Mouse (Mus musculus): ENCODE data around the gene Rnf144a. TPM values are rescaled to one million over a fixed set of nuclear protein-coding genes. Genes with fewer than 3 reads are reported as not detected.

Gene Rnf144a
- polyA plus RNA-seq, 1 experiment from 2014 or later = 42.5 TPM

GRCm38 (mm10) chr12:26359817-26360216 lies 55.2 kb downstream of the Rnf144a start:
- no peaks in the 10 kb centered on the region for H3K9me3 ChIP-seq (ENCODE audit: control insufficient read depth, low read length)
- 91% methylated on average over 5 of the region's 5 CpGs for WGBS
- DNase-seq (ENCODE audit: low spot score) = no peak
- no peak overlapping the region for H3K4me2 ChIP-seq (ENCODE audit: low read depth, severe bottlenecking)
- H3K4me3 ChIP-seq (ENCODE audit: low read depth, low read length) = no peak overlapping the region
- no peak overlapping the region for H3K27ac ChIP-seq (replicated peaks; ENCODE audit: low read depth, low read length)
- no peak overlapping the region for H3K9ac ChIP-seq (ENCODE audit: low read length)
- H3K36me3 ChIP-seq (ENCODE audit: control insufficient read depth, insufficient read depth, low read length) = no peaks in the 10 kb centered on the region
- no peaks in the 10 kb centered on the region for H3K27me3 ChIP-seq (ENCODE audit: control insufficient read depth, insufficient read depth, low read length)
- H3K4me1 ChIP-seq (ENCODE audit: control insufficient read depth, insufficient read depth, low read length) = no peaks in the 10 kb centered on the region
- ATAC-seq (ENCODE audit: insufficient number of reproducible peaks, low FRiP score, low TSS enrichment, low read depth) = no peak

GRCm38 (mm10) chr12:26359241-26359640 lies 55.8 kb downstream of the Rnf144a start:
- H3K27ac ChIP-seq (replicated peaks; ENCODE audit: low read depth, low read length) = no peak overlapping the region
- H3K4me1 ChIP-seq (ENCODE audit: control insufficient read depth, insufficient read depth, low read length) = no peaks in the 10 kb centered on the region
- ATAC-seq (ENCODE audit: insufficient number of reproducible peaks, low FRiP score, low TSS enrichment, low read depth) = no peak
- 96% methylated on average over 2 of the region's 2 CpGs for WGBS
- H3K9me3 ChIP-seq (ENCODE audit: control insufficient read depth, low read length) = no peaks in the 10 kb centered on the region
- DNase-seq (ENCODE audit: low spot score) = no peak
- no peak overlapping the region for H3K4me2 ChIP-seq (ENCODE audit: low read depth, severe bottlenecking)
- H3K9ac ChIP-seq (ENCODE audit: low read length) = no peak overlapping the region
- no peak overlapping the region for H3K4me3 ChIP-seq (ENCODE audit: low read depth, low read length)
- no peaks in the 10 kb centered on the region for H3K27me3 ChIP-seq (ENCODE audit: control insufficient read depth, insufficient read depth, low read length)
- H3K36me3 ChIP-seq (ENCODE audit: control insufficient read depth, insufficient read depth, low read length) = no peaks in the 10 kb centered on the region

GRCm38 (mm10) chr12:26357246-26357645 lies 57.8 kb downstream of the Rnf144a start:
- no peak overlapping the region for H3K27ac ChIP-seq (replicated peaks; ENCODE audit: low read depth, low read length)
- H3K4me3 ChIP-seq (ENCODE audit: low read depth, low read length) = no peak overlapping the region
- no peaks in the 10 kb centered on the region for H3K4me1 ChIP-seq (ENCODE audit: control insufficient read depth, insufficient read depth, low read length)
- 89% methylated on average over 4 of the region's 4 CpGs for WGBS
- no peak for DNase-seq (ENCODE audit: low spot score)
- H3K4me2 ChIP-seq (ENCODE audit: low read depth, severe bottlenecking) = no peak overlapping the region
- no peaks in the 10 kb centered on the region for H3K9me3 ChIP-seq (ENCODE audit: control insufficient read depth, low read length)
- no peaks in the 10 kb centered on the region for H3K27me3 ChIP-seq (ENCODE audit: control insufficient read depth, insufficient read depth, low read length)
- H3K9ac ChIP-seq (ENCODE audit: low read length) = no peak overlapping the region
- H3K36me3 ChIP-seq (ENCODE audit: control insufficient read depth, insufficient read depth, low read length) = no peaks in the 10 kb centered on the region
- no peak for ATAC-seq (ENCODE audit: insufficient number of reproducible peaks, low FRiP score, low TSS enrichment, low read depth)

- H3K36me3 ChIP-seq (ENCODE audit: control insufficient read depth, insufficient read depth, low read length) = no peaks in the 10 kb centered on the region
- no peak overlapping the region for H3K27ac ChIP-seq (replicated peaks; ENCODE audit: low read depth, low read length)
- no peak overlapping the region for H3K4me2 ChIP-seq (ENCODE audit: low read depth, severe bottlenecking)
- no peaks in the 10 kb centered on the region for H3K4me1 ChIP-seq (ENCODE audit: control insufficient read depth, insufficient read depth, low read length)
- WGBS = 90% methylated on average over 7 of the region's 7 CpGs
- H3K9me3 ChIP-seq (ENCODE audit: control insufficient read depth, low read length) = no peaks in the 10 kb centered on the region
- no peak overlapping the region for H3K4me3 ChIP-seq (ENCODE audit: low read depth, low read length)
- H3K27me3 ChIP-seq (ENCODE audit: control insufficient read depth, insufficient read depth, low read length) = no peaks in the 10 kb centered on the region
- DNase-seq (ENCODE audit: low spot score) = no peak
- ATAC-seq (ENCODE audit: insufficient number of reproducible peaks, low FRiP score, low TSS enrichment, low read depth) = no peak
- no peak overlapping the region for H3K9ac ChIP-seq (ENCODE audit: low read length)
Measured at GRCm38 (mm10) chr12:26356191-26356590, 58.9 kb downstream of the Rnf144a start.

- 94% methylated on average over 3 of the region's 3 CpGs for WGBS
- Histone ChIP-seq H3K4me1 (ENCODE audit: control insufficient read depth, insufficient read depth, low read length) (no peaks in the 10 kb centered on the region), H3K9me3 (ENCODE audit: control insufficient read depth, low read length) (no peaks in the 10 kb centered on the region), H3K27ac (replicated peaks; ENCODE audit: low read depth, low read length) (no peak overlapping the region), H3K4me3 (ENCODE audit: low read depth, low read length) (no peak overlapping the region), H3K36me3 (ENCODE audit: control insufficient read depth, insufficient read depth, low read length) (no peaks in the 10 kb centered on the region), H3K9ac (ENCODE audit: low read length) (no peak overlapping the region), H3K4me2 (ENCODE audit: low read depth, severe bottlenecking) (no peak overlapping the region), H3K27me3 (ENCODE audit: control insufficient read depth, insufficient read depth, low read length) (no peaks in the 10 kb centered on the region)
- no peak for ATAC-seq (ENCODE audit: insufficient number of reproducible peaks, low FRiP score, low TSS enrichment, low read depth)
- DNase-seq (ENCODE audit: low spot score) = no peak
Measured at GRCm38 (mm10) chr12:26351321-26351720, 63.7 kb downstream of the Rnf144a start.

- ATAC-seq (ENCODE audit: insufficient number of reproducible peaks, low FRiP score, low TSS enrichment, low read depth) = no peak
- Histone ChIP-seq H3K36me3 (ENCODE audit: control insufficient read depth, insufficient read depth, low read length) (no peaks in the 10 kb centered on the region), H3K9ac (ENCODE audit: low read length) (no peak overlapping the region), H3K4me1 (ENCODE audit: control insufficient read depth, insufficient read depth, low read length) (no peaks in the 10 kb centered on the region), H3K4me2 (ENCODE audit: low read depth, severe bottlenecking) (no peak overlapping the region), H3K27ac (replicated peaks; ENCODE audit: low read depth, low read length) (no peak overlapping the region), H3K27me3 (ENCODE audit: control insufficient read depth, insufficient read depth, low read length) (no peaks in the 10 kb centered on the region), H3K9me3 (ENCODE audit: control insufficient read depth, low read length) (no peaks in the 10 kb centered on the region), H3K4me3 (ENCODE audit: low read depth, low read length) (no peak overlapping the region)
- no peak for DNase-seq (ENCODE audit: low spot score)
- WGBS = 95% methylated on average over 5 of the region's 5 CpGs
Measured at GRCm38 (mm10) chr12:26344408-26344807, 70.6 kb downstream of the Rnf144a start.

GRCm38 (mm10) chr12:26343131-26343530 lies 71.9 kb downstream of the Rnf144a start:
- Histone ChIP-seq H3K4me2 (ENCODE audit: low read depth, severe bottlenecking) (no peak overlapping the region), H3K9me3 (ENCODE audit: control insufficient read depth, low read length) (no peaks in the 10 kb centered on the region), H3K9ac (ENCODE audit: low read length) (no peak overlapping the region), H3K4me1 (ENCODE audit: control insufficient read depth, insufficient read depth, low read length) (no peaks in the 10 kb centered on the region), H3K4me3 (ENCODE audit: low read depth, low read length) (no peak overlapping the region), H3K27me3 (ENCODE audit: control insufficient read depth, insufficient read depth, low read length) (no peaks in the 10 kb centered on the region), H3K27ac (replicated peaks; ENCODE audit: low read depth, low read length) (no peak overlapping the region), H3K36me3 (ENCODE audit: control insufficient read depth, insufficient read depth, low read length) (no peaks in the 10 kb centered on the region)
- WGBS = 83% methylated on average over 2 of the region's 2 CpGs
- DNase-seq (ENCODE audit: low spot score) (no peak), ATAC-seq (ENCODE audit: insufficient number of reproducible peaks, low FRiP score, low TSS enrichment, low read depth) (no peak)

GRCm38 (mm10) chr12:26342663-26343062 lies 72.4 kb downstream of the Rnf144a start:
- Histone ChIP-seq H3K4me3 (ENCODE audit: low read depth, low read length) (no peak overlapping the region), H3K4me2 (ENCODE audit: low read depth, severe bottlenecking) (no peak overlapping the region), H3K9me3 (ENCODE audit: control insufficient read depth, low read length) (no peaks in the 10 kb centered on the region), H3K27me3 (ENCODE audit: control insufficient read depth, insufficient read depth, low read length) (no peaks in the 10 kb centered on the region), H3K36me3 (ENCODE audit: control insufficient read depth, insufficient read depth, low read length) (no peaks in the 10 kb centered on the region), H3K27ac (replicated peaks; ENCODE audit: low read depth, low read length) (no peak overlapping the region), H3K9ac (ENCODE audit: low read length) (no peak overlapping the region), H3K4me1 (ENCODE audit: control insufficient read depth, insufficient read depth, low read length) (no peaks in the 10 kb centered on the region)
- WGBS = 85% methylated on average over 3 of the region's 3 CpGs
- no peak for ATAC-seq (ENCODE audit: insufficient number of reproducible peaks, low FRiP score, low TSS enrichment, low read depth)
- DNase-seq (ENCODE audit: low spot score) = no peak

GRCm38 (mm10) chr12:26342086-26342485 lies 73.0 kb downstream of the Rnf144a start:
- Histone ChIP-seq H3K4me3 (ENCODE audit: low read depth, low read length) (no peak overlapping the region), H3K9me3 (ENCODE audit: control insufficient read depth, low read length) (no peaks in the 10 kb centered on the region), H3K27me3 (ENCODE audit: control insufficient read depth, insufficient read depth, low read length) (no peaks in the 10 kb centered on the region), H3K4me1 (ENCODE audit: control insufficient read depth, insufficient read depth, low read length) (no peaks in the 10 kb centered on the region), H3K27ac (replicated peaks; ENCODE audit: low read depth, low read length) (no peak overlapping the region), H3K9ac (ENCODE audit: low read length) (no peak overlapping the region), H3K4me2 (ENCODE audit: low read depth, severe bottlenecking) (no peak overlapping the region), H3K36me3 (ENCODE audit: control insufficient read depth, insufficient read depth, low read length) (no peaks in the 10 kb centered on the region)
- no peak for DNase-seq (ENCODE audit: low spot score)
- 83% methylated on average over 4 of the region's 4 CpGs for whole genome bisulfite sequencing
- no peak for ATAC-seq (ENCODE audit: insufficient number of reproducible peaks, low FRiP score, low TSS enrichment, low read depth)
